Mouse (Mus musculus) limb, embryonic 10.5 days (tissue): ENCODE results near the gene Tmem131l. TPM values are rescaled to one million over a fixed set of nuclear protein-coding genes. Genes with fewer than 3 reads are reported as not detected.
A peak's percentile ranks its signal among the peaks of the same experiment; 100 is the strongest.

Experiments used
- DNase-seq: peaks from one replicate; pipeline ENCODE4 v3.0.0-alpha.2; 2017; ENCODE audit warnings: low spot score
- H3K27ac ChIP-seq: fragments of 300-500 bp; sonication (generic); 2 replicates; pipeline ENCODE4 v1.5.1; 2016; ENCODE audit warnings: mild to moderate bottlenecking
- H3K27me3 ChIP-seq: fragments of 300-500 bp; sonication (generic); 2 replicates; pipeline ENCODE4 v1.6.1; 2016; ENCODE audit warnings: low read depth, mild to moderate bottlenecking; ENCODE audit not compliant: poor library complexity, severe bottlenecking
- H3K36me3 ChIP-seq: fragments of 300-500 bp; sonication (generic); 2 replicates; pipeline ENCODE4 v1.6.1; 2016; ENCODE audit warnings: mild to moderate bottlenecking, moderate library complexity
- H3K4me1 ChIP-seq: fragments of 300-500 bp; sonication (generic); 2 replicates; pipeline ENCODE4 v1.6.1; 2016
- H3K4me3 ChIP-seq: fragments of 300-500 bp; sonication (generic); 2 replicates; pipeline ENCODE4 v1.5.1; 2016; ENCODE audit warnings: mild to moderate bottlenecking, moderate library complexity
- H3K9me3 ChIP-seq: fragments of 300-500 bp; sonication (generic); replicated peaks from 2 replicates; pipeline ENCODE4 v1.6.1; 2016; ENCODE audit warnings: mild to moderate bottlenecking
- WGBS: fragments of 180-500 bp; shearing (Covaris S2); methylation state at CpG from one replicate; pipeline ENCODE4 v1.1.7; 2016; 5-methylcytosine and 5-hydroxymethylcytosine counted together
- polyA plus RNA-seq: library from polyadenylated mRNA; unstranded; fragments of >200 nt; fragmentation: Nextera tagmentation; extraction: Ambion mirVana; gene quantifications from 2 replicates; pipeline ENCODE4 v1.2.1, GENCODE M21; 2016

The Tmem131l gene
- polyA plus RNA-seq, 1 experiment from 2014 or later, result 84.5 TPM

DNA sequence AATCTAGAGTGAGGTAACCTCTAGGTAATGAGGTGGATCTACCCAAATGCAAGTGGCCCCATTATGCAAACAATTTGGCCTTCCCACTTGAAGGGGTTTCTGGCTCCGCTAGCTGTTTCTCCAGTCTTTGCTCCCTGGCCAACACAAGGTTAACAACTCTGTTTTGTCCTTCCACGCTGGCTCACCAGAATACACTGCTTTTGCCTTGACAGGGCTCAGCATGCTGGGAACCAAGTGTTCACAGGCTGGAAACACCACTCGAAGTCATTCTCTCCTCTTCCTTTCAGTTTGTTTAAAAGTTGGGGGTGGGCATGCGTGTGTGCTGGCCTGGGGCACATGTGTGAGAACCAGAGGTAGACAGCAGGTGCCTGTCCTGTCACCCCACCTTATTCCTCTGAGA, 91.2 kb downstream of the Tmem131l start:
- WGBS, result 80% methylated on average over 4 of the region's 4 CpGs
- no peaks in the 10 kb centered on the region for H3K27me3 ChIP-seq
- H3K9me3 ChIP-seq, result no peaks in the 10 kb centered on the region
- H3K4me3 ChIP-seq, result no peak overlapping the region
- no peak for DNase-seq
- peaks cover 58% of the 10 kb centered on the region for H3K36me3 ChIP-seq
- H3K4me1 ChIP-seq, result peaks cover 4% of the 10 kb centered on the region; the same call in 1 of the 2 replicates
- no peak overlapping the region for H3K27ac ChIP-seq

DNA sequence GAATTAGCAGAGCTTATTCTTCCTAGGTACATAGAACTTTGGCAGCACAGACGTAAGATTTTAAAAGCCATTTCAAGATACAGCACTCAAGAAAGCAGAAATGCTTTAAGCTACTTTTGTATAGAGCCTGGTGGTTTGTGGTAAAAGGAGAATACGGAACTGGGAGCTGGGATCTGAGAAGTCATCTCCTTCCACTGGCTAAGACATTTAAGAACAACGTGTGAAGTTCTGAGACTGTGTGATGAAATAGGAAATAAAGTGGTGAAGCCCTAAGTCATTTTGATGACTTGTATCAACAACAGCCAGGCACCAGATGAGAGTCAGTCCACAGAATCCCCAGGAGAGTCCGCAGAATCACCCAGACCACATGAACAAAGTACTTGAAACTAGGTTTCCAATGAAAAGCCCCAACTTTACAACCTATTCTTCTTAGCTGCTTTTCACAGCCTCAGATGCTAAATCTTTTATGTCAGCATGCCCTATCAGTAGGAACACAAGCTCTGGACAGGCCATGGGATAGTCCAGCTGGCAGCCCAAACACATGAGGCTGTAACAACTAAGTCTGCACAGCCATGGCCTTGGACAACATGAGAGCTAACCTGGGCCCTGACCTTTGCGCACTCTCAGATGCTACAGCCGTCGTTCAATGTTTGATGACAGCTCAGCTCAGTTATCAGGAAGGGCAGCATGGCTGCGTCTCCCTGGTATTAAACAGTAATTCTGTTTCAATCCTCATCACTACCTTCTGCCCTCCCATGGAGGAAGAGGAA, 92.3 kb downstream of the Tmem131l start:
- 75% methylated on average over 8 of the region's 8 CpGs for WGBS
- Histone ChIP-seq H3K4me1 (peaks cover 4% of the 10 kb centered on the region; the same call in 1 of the 2 replicates), H3K27me3 (no peaks in the 10 kb centered on the region), H3K9me3 (no peaks in the 10 kb centered on the region), H3K4me3 (no peak overlapping the region), H3K27ac (no peak overlapping the region), H3K36me3 (peaks cover 59% of the 10 kb centered on the region)
- no peak for DNase-seq

GRCm38 (mm10) chr3:83946848-83947247, 93.1 kb downstream of the Tmem131l start:
- WGBS, result 82% methylated on average over 1 of the region's 1 CpGs
- H3K4me3 ChIP-seq, result no peak overlapping the region
- H3K36me3 ChIP-seq, result peaks cover 64% of the 10 kb centered on the region
- no peaks in the 10 kb centered on the region for H3K9me3 ChIP-seq
- H3K4me1 ChIP-seq, result peaks cover 4% of the 10 kb centered on the region; the same call in 1 of the 2 replicates
- H3K27ac ChIP-seq, result no peak overlapping the region
- DNase-seq, result no peak
- H3K27me3 ChIP-seq, result no peaks in the 10 kb centered on the region

- no peak overlapping the region for H3K27ac ChIP-seq
- WGBS, result 89% methylated on average over 2 of the region's 2 CpGs
- peaks cover 4% of the 10 kb centered on the region; the same call in 1 of the 2 replicates for H3K4me1 ChIP-seq
- DNase-seq, result no peak
- H3K9me3 ChIP-seq, result no peaks in the 10 kb centered on the region
- H3K27me3 ChIP-seq, result no peaks in the 10 kb centered on the region
- H3K4me3 ChIP-seq, result no peak overlapping the region
- peaks cover 66% of the 10 kb centered on the region for H3K36me3 ChIP-seq
Observed at GRCm38 (mm10) chr3:83943691-83944090, 96.3 kb downstream of the Tmem131l start.

- H3K9me3 ChIP-seq, result no peaks in the 10 kb centered on the region
- peaks cover 66% of the 10 kb centered on the region for H3K36me3 ChIP-seq
- no peak for DNase-seq
- WGBS, result 88% methylated on average over 4 of the region's 4 CpGs
- H3K27me3 ChIP-seq, result no peaks in the 10 kb centered on the region
- H3K4me1 ChIP-seq, result peaks cover 4% of the 10 kb centered on the region; the same call in 1 of the 2 replicates
- H3K4me3 ChIP-seq, result no peak overlapping the region
- H3K27ac ChIP-seq, result no peak overlapping the region
Observed at GRCm38 (mm10) chr3:83943212-83943611, 96.8 kb downstream of the Tmem131l start.

DNA sequence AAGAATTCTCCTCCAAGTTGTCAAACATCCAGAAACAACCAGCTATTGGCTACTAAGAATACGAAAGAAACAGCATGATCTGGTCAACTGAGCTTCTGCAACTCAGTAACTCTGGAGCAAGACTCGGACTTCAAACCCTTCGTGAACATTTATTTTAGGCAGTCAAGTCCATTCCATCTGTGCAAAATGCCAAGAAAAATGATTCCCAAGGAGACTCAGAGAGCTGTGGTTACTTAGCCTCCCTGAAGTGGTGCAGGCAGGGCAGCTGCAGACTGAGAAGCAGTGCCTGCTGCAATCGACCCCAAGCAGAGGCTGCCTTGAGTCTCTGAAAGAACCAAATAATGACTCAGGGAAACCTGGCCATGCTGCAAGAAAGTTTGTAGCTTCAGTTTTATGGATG, 98.1 kb downstream of the Tmem131l start:
- WGBS, result 90% methylated on average over 4 of the region's 4 CpGs
- H3K9me3 ChIP-seq, result no peaks in the 10 kb centered on the region
- H3K4me1 ChIP-seq, result no peaks in the 10 kb centered on the region
- no peak overlapping the region for H3K4me3 ChIP-seq
- no peak for DNase-seq
- peaks cover 78% of the 10 kb centered on the region for H3K36me3 ChIP-seq
- no peaks in the 10 kb centered on the region for H3K27me3 ChIP-seq
- no peak overlapping the region for H3K27ac ChIP-seq

DNA sequence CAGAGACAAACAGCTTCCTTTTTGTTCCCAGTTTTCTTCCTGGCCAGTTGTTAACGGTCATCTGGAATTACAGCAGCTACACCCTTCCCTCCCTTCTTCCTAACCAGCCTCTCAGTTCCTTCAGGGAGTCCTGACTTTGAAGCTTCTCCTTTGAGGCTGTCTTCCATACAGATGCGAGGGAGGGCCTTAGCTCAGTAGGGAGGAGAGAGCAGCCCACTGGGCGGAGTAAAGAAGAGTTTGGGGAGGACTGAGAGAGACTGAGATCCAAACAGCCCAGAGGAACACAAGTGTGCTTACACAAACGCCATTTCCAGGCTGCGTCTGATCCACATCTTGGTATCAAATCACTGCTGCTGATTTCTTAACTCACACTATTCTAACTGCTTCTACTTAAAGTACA, 101.1 kb downstream of the Tmem131l start:
- no peak for DNase-seq
- no peaks in the 10 kb centered on the region for H3K27me3 ChIP-seq
- no peaks in the 10 kb centered on the region for H3K9me3 ChIP-seq
- peaks cover 95% of the 10 kb centered on the region for H3K36me3 ChIP-seq
- no peaks in the 10 kb centered on the region for H3K4me1 ChIP-seq
- no peak overlapping the region for H3K4me3 ChIP-seq
- WGBS, result 31% methylated on average over 5 of the region's 5 CpGs
- H3K27ac ChIP-seq, result no peak overlapping the region

- peaks cover 97% of the 10 kb centered on the region for H3K36me3 ChIP-seq
- H3K4me3 ChIP-seq, result no peak overlapping the region
- no peak for DNase-seq
- H3K27me3 ChIP-seq, result no peaks in the 10 kb centered on the region
- WGBS, result 94% methylated on average over 10 of the region's 10 CpGs
- H3K9me3 ChIP-seq, result no peaks in the 10 kb centered on the region
- H3K27ac ChIP-seq, result no peak overlapping the region
- H3K4me1 ChIP-seq, result no peaks in the 10 kb centered on the region
Observed at GRCm38 (mm10) chr3:83934514-83934913, 105.5 kb downstream of the Tmem131l start.

- Histone ChIP-seq H3K27ac (no peak overlapping the region), H3K36me3 (peaks cover 99% of the 10 kb centered on the region), H3K27me3 (no peaks in the 10 kb centered on the region), H3K9me3 (no peaks in the 10 kb centered on the region), H3K4me3 (no peak overlapping the region), H3K4me1 (no peaks in the 10 kb centered on the region)
- peak; percentile 45 for DNase-seq
- WGBS, result 81% methylated on average over 11 of the region's 11 CpGs
Observed at GRCm38 (mm10) chr3:83915768-83916496, 124.0 kb downstream of the Tmem131l start.

DNA sequence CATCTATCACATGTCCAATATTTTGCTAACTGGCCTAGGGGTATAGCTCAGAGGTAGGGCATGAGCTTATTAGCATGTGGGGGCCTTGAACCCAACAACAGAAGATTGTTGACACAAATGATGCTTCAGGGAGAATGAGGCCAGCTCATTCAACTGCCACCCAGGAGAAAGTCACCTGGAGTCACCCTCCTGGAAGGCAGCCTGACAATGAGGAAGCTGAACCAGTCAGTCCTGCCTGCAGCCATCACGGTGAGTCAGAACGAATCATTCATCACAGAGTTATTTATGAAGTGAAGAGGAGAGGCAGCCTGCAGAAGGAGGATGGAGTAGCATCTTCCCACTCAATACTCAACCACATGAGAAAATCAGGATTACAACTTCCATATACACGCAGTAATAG, 124.9 kb downstream of the Tmem131l start:
- DNase-seq, result no peak
- no peaks in the 10 kb centered on the region for H3K4me1 ChIP-seq
- peaks cover 99% of the 10 kb centered on the region for H3K36me3 ChIP-seq
- H3K27me3 ChIP-seq, result no peaks in the 10 kb centered on the region
- 90% methylated on average over 3 of the region's 3 CpGs for WGBS
- no peak overlapping the region for H3K4me3 ChIP-seq
- no peak overlapping the region for H3K27ac ChIP-seq
- no peaks in the 10 kb centered on the region for H3K9me3 ChIP-seq

GRCm38 (mm10) chr3:83910707-83911106, 129.3 kb downstream of the Tmem131l start:
- no peak for DNase-seq
- H3K27me3 ChIP-seq, result no peaks in the 10 kb centered on the region
- WGBS, result 94% methylated on average over 5 of the region's 5 CpGs
- H3K27ac ChIP-seq, result no peak overlapping the region
- H3K4me3 ChIP-seq, result no peak overlapping the region
- peaks cover 98% of the 10 kb centered on the region for H3K36me3 ChIP-seq
- H3K4me1 ChIP-seq, result no peaks in the 10 kb centered on the region
- no peaks in the 10 kb centered on the region for H3K9me3 ChIP-seq

- Histone ChIP-seq H3K27ac (no peak overlapping the region), H3K27me3 (no peaks in the 10 kb centered on the region), H3K4me3 (no peak overlapping the region), H3K36me3 (peaks cover 98% of the 10 kb centered on the region), H3K9me3 (no peaks in the 10 kb centered on the region), H3K4me1 (no peaks in the 10 kb centered on the region)
- DNase-seq, result no peak
- 94% methylated on average over 9 of the region's 9 CpGs for WGBS
Observed at GRCm38 (mm10) chr3:83906185-83906584, 133.8 kb downstream of the Tmem131l start.

- Histone ChIP-seq H3K4me3 (no peak overlapping the region), H3K4me1 (no peaks in the 10 kb centered on the region), H3K27me3 (no peaks in the 10 kb centered on the region), H3K27ac (no peak overlapping the region), H3K9me3 (no peaks in the 10 kb centered on the region), H3K36me3 (peaks cover 98% of the 10 kb centered on the region)
- DNase-seq, result no peak
- WGBS, result 94% methylated on average over 6 of the region's 6 CpGs
Observed at GRCm38 (mm10) chr3:83905161-83905560, 134.8 kb downstream of the Tmem131l start.
